Mouse (Mus musculus): ENCODE measurements around the gene Rybp. TPM values are rescaled to one million over a fixed set of nuclear protein-coding genes. Genes with fewer than 3 reads are reported as not detected.

The Rybp gene
- total RNA-seq, 2 experiments from 2014 or later: 54.6 to 56.0 TPM

GRCm38 (mm10) chr6:100197102-100197501 is 90.2 kb downstream of the Rybp start:
- DNase-seq (ENCODE audit: low spot score in 2 of 2): no peak
- intact Hi-C loops (cut with DNase I): no loop called here

- DNase-seq (ENCODE audit: low spot score in 2 of 2): no peak
- intact Hi-C loops (cut with DNase I): no loop called here
Observed at GRCm38 (mm10) chr6:100195870-100196409, 91.3 kb downstream of the Rybp start.

- intact Hi-C loops (cut with DNase I): no loop called here
- DNase-seq (ENCODE audit: low spot score in 2 of 2): no peak
Observed at GRCm38 (mm10) chr6:100195091-100195490, 92.2 kb downstream of the Rybp start.

GRCm38 (mm10) chr6:100193760-100194159 is 93.5 kb downstream of the Rybp start:
- intact Hi-C loops (cut with DNase I): no loop called here
- DNase-seq (ENCODE audit: low spot score in 2 of 2): no peak

GRCm38 (mm10) chr6:100192691-100193229 is 94.5 kb downstream of the Rybp start:
- intact Hi-C loops (cut with DNase I): no loop called here
- DNase-seq (ENCODE audit: low spot score in 2 of 2): no peak

- no peak for DNase-seq (ENCODE audit: low spot score in 2 of 2)
- intact Hi-C loops (cut with DNase I): no loop called here
Observed at GRCm38 (mm10) chr6:100190803-100191559, 96.3 kb downstream of the Rybp start.

- intact Hi-C loops (cut with DNase I): no loop called here
- no peak for DNase-seq (ENCODE audit: low spot score in 2 of 2)
Observed at GRCm38 (mm10) chr6:100190310-100190709, 97.0 kb downstream of the Rybp start.

GRCm38 (mm10) chr6:100188883-100189743 is 98.2 kb downstream of the Rybp start:
- DNase-seq (ENCODE audit: low spot score in 2 of 2): no peak
- intact Hi-C loops (cut with DNase I): no loop called here

- no peak for DNase-seq (ENCODE audit: low spot score in 2 of 2)
- intact Hi-C loops (cut with DNase I): no loop called here
Observed at GRCm38 (mm10) chr6:100187821-100188220, 99.5 kb downstream of the Rybp start.

GRCm38 (mm10) chr6:100186789-100187188 is 100.5 kb downstream of the Rybp start:
- intact Hi-C loops (cut with DNase I): no loop called here
- no peak for DNase-seq (ENCODE audit: low spot score in 2 of 2)

- intact Hi-C loops (cut with DNase I): no loop called here
- DNase-seq (ENCODE audit: low spot score in 2 of 2): no peak
Observed at GRCm38 (mm10) chr6:100185524-100185923, 101.8 kb downstream of the Rybp start.

- intact Hi-C loops (cut with DNase I): no loop called here
Observed at GRCm38 (mm10) chr6:100183344-100183743, 103.9 kb downstream of the Rybp start.

GRCm38 (mm10) chr6:100180883-100181262 is 106.4 kb downstream of the Rybp start:
- DNase-seq (ENCODE audit: low spot score in 2 of 2): no peak
- intact Hi-C loops (cut with DNase I): no loop called here

More at GRCm38 (mm10) chr6:100183344-100183743, 103.9 kb downstream of the Rybp start:
- DNase-seq (ENCODE audit: low spot score in 2 of 2): no peak

GRCm38 (mm10) chr6:100180213-100180882 is 106.9 kb downstream of the Rybp start:
- no peak for DNase-seq (ENCODE audit: low spot score in 2 of 2)
- intact Hi-C loops (cut with DNase I): no loop called here

- intact Hi-C loops (cut with DNase I): no loop called here
Observed at GRCm38 (mm10) chr6:100178830-100179229, 108.5 kb downstream of the Rybp start.

More at GRCm38 (mm10) chr6:100178830-100179229, 108.5 kb downstream of the Rybp start:
- no peak for DNase-seq (ENCODE audit: low spot score in 2 of 2)
